Mouse (Mus musculus) lung, adult 2 months (tissue): Measurements from ENCODE around the gene Kif27.

Experiments
- CTCF ChIP-seq: fragments of 200-500 bp; IDR thresholded peaks from 2 replicates; pipeline ENCODE4 v1.5.1; 2011; ENCODE audit warnings: mild to moderate bottlenecking, low read length, control low read depth; ENCODE audit not compliant: insufficient read depth
- POLR2A ChIP-seq: fragments of 200-500 bp; IDR thresholded peaks from 2 replicates; pipeline ENCODE4 v1.6.1; 2011; ENCODE audit warnings: low read depth, mild to moderate bottlenecking, control low read depth, low read length, borderline replicate concordance; ENCODE audit errors: extremely low read depth

GRCm38 (mm10) chr13:58387948-58388347 lies 29.0 kb upstream of the Kif27 start:
- TF ChIP-seq POLR2A (no peak), CTCF (peak; percentile 77)
